Mouse (Mus musculus): ENCODE results near the gene Fuk. TPM values are rescaled to one million over a fixed set of nuclear protein-coding genes. Genes with fewer than 3 reads are reported as not detected.
"Not testable (repeated sequence)": the region's sequence is repeated elsewhere in the genome, so short reads cannot be mapped to it uniquely, and the experiment has no call there.

Gene Fuk
- total and polyA plus RNA-seq, 3 experiments = 7.1 to 15.6 (median 8.9) TPM

DNA sequence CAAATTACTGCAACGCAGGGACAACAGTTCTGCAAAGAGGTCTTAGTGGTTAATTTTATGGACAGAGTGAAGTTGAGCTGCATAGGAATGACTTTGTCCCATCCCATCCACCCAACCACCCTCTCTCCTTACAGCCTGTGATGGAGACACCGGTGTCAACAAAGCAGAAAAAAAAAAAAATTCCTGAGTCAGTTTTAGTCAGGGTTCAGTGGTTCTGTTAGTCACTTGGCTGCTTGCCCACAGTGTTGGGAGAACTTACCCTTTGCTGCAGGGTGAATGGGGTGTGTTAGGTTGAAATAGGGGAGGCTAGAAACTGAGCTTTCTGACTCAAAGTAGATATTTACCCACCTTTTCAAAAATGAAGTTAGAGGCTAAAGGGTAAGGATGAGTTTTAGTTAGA lies 15.1 kb upstream of the Fuk start:
- TF ChIP-seq CTCF (IDR thresholded peaks at IDR 0.05; ENCODE audit: low read depth, low read length) = no peak
- no peak for TF ChIP-seq GATA1 (IDR thresholded peaks at IDR 0.05; ENCODE audit: borderline replicate concordance, low read length)
- no peak for TF ChIP-seq POLR2AphosphoS5 (IDR thresholded peaks at IDR 0.05; ENCODE audit: insufficient replicate concordance, low read depth, low read length)
- no peak for TF ChIP-seq GATA2 (IDR thresholded peaks at IDR 0.05; ENCODE audit: borderline replicate concordance, low read depth, low read length)
- TF ChIP-seq TAL1 (conservative IDR thresholded peaks at IDR 0.05; ENCODE audit: low read depth, low read length) = no peak
- Histone ChIP-seq H3K9me3 (replicated peaks) (no peaks in the 10 kb centered on the region), H3K4me1 (ENCODE audit: insufficient read depth, low read depth, low read length) (peaks cover 61% of the 10 kb centered on the region), H3K36me3 (replicated peaks) (peaks cover 10% of the 10 kb centered on the region), H3K27me3 (ENCODE audit: insufficient read depth, low read length) (no peaks in the 10 kb centered on the region), H3K4me3 (ENCODE audit: low read depth, low read length) (no peak overlapping the region)
- no peak for DNase-seq (ENCODE audit: low spot score)
- ATAC-seq (ENCODE audit: extremely low read depth, insufficient number of reproducible peaks, low FRiP score, poor library complexity, severe bottlenecking) = no peak

DNA sequence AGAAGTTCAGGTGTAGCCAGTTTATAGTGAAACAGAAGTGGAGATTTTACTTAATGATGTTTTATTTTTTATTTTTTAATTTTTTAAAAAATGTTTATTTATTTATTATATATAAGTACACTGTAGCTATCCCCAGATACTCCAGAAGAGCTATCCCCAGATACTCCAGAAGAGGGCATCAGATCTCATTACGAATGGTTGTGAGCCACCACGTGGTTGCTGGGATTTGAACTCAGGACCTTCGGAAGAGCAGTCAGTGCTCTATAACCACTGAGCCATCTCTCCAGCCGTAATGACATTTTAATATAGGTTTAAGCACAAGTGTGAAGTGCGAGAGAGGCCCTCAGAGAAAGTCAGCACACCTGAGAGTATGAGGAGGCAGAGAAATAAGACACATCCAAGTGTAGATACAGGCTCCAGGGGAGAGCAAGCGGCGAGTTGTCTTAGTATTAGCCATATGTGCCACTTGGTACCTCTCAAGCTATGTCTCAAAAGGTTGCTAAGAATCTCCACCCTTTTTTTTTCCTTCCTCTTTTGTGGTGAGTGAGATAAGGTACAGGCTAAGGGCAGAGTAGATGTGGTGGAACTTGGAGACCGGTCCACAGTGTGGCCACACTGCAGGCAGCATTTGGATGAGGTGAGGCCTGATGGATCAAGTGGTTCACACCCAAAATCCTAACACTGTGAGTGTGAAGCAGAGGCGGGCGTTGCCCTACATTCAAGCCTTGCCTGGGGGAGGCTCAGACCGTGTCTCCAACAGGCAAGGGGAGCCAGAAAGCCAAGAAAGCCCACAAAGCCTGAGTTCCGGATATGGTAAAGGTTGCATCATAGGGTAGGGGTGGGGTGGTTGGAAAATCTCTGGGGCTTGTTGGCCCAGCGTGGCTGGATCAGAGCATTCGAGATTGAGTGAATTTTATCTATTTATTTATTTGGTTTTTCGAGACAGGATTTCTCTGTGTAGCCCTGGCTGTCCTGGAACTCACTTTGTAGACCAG lies 9.6 kb upstream of the Fuk start:
- Histone ChIP-seq H3K27me3 (ENCODE audit: insufficient read depth, low read length) (no peaks in the 10 kb centered on the region), H3K4me1 (ENCODE audit: insufficient read depth, low read depth, low read length) (peaks cover 47% of the 10 kb centered on the region), H3K4me3 (ENCODE audit: low read depth, low read length) (peak overlapping the region; percentile 51; the same call in 1 of the 2 replicates), H3K36me3 (replicated peaks) (no peaks in the 10 kb centered on the region), H3K9me3 (replicated peaks) (no peaks in the 10 kb centered on the region)
- ATAC-seq (ENCODE audit: extremely low read depth, insufficient number of reproducible peaks, low FRiP score, poor library complexity, severe bottlenecking) (peak; percentile 93), DNase-seq (ENCODE audit: low spot score) (peak; percentile 70)
- no peak for TF ChIP-seq CTCF (IDR thresholded peaks at IDR 0.05; ENCODE audit: low read depth, low read length)
- no peak for TF ChIP-seq GATA2 (IDR thresholded peaks at IDR 0.05; ENCODE audit: borderline replicate concordance, low read depth, low read length)
- no peak for TF ChIP-seq GATA1 (IDR thresholded peaks at IDR 0.05; ENCODE audit: borderline replicate concordance, low read length)
- no peak for TF ChIP-seq TAL1 (conservative IDR thresholded peaks at IDR 0.05; ENCODE audit: low read depth, low read length)
- TF ChIP-seq POLR2AphosphoS5 (IDR thresholded peaks at IDR 0.05; ENCODE audit: insufficient replicate concordance, low read depth, low read length) = no peak

GRCm38 (mm10) chr8:110909850-110910249 lies 7.6 kb upstream of the Fuk start:
- not testable (repeated sequence) for DNase-seq (ENCODE audit: low spot score)

DNA sequence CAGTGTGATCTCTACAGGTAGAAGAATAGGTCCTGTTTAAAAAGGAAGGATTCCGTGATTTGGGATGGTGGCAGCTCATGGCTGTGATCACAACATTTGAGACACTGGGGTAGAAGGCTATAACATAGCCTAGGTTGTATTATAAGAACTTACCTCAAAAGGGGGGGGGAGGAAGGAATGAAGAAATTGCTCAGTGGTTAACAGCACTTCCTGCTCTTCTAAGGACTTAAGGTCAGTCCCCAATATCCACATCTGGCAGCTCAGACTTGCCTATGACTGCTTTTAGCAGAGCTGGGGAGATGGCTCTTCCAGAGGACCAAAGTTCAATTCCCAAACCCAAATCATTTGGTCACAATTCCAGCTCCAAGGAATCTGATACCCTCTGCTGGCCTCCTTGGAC lies 4.4 kb upstream of the Fuk start:
- DNase-seq (ENCODE audit: low spot score) (no peak), ATAC-seq (ENCODE audit: extremely low read depth, insufficient number of reproducible peaks, low FRiP score, poor library complexity, severe bottlenecking) (no peak)
- Histone ChIP-seq H3K36me3 (replicated peaks) (no peaks in the 10 kb centered on the region), H3K9me3 (replicated peaks) (no peaks in the 10 kb centered on the region), H3K27me3 (ENCODE audit: insufficient read depth, low read length) (no peaks in the 10 kb centered on the region; the same call in 1 of the 2 replicates), H3K4me1 (ENCODE audit: insufficient read depth, low read depth, low read length) (peaks cover 35% of the 10 kb centered on the region), H3K4me3 (ENCODE audit: low read depth, low read length) (no peak overlapping the region)
- TF ChIP-seq TAL1 (conservative IDR thresholded peaks at IDR 0.05; ENCODE audit: low read depth, low read length) = no peak
- TF ChIP-seq CTCF (IDR thresholded peaks at IDR 0.05; ENCODE audit: low read depth, low read length) = no peak
- no peak for TF ChIP-seq POLR2AphosphoS5 (IDR thresholded peaks at IDR 0.05; ENCODE audit: insufficient replicate concordance, low read depth, low read length)
- no peak for TF ChIP-seq GATA1 (IDR thresholded peaks at IDR 0.05; ENCODE audit: borderline replicate concordance, low read length)
- TF ChIP-seq GATA2 (IDR thresholded peaks at IDR 0.05; ENCODE audit: borderline replicate concordance, low read depth, low read length) = no peak

More at GRCm38 (mm10) chr8:110909850-110910249, 7.6 kb upstream of the Fuk start:
- H3K9me3 ChIP-seq (replicated peaks); H3K4me3 ChIP-seq (ENCODE audit: low read depth, low read length); H3K36me3 ChIP-seq (replicated peaks); H3K27me3 ChIP-seq (ENCODE audit: insufficient read depth, low read length); ATAC-seq (ENCODE audit: extremely low read depth, insufficient number of reproducible peaks, low FRiP score, poor library complexity, severe bottlenecking): not testable (repeated sequence)
- H3K4me1 ChIP-seq (ENCODE audit: insufficient read depth, low read depth, low read length) = peaks cover 49% of the 10 kb centered on the region

- ATAC-seq (ENCODE audit: extremely low read depth, insufficient number of reproducible peaks, low FRiP score, poor library complexity, severe bottlenecking) = no peak
- peaks cover 36% of the 10 kb centered on the region for H3K4me1 ChIP-seq (ENCODE audit: insufficient read depth, low read depth, low read length)
These were observed 3.1 kb upstream of the Fuk start for GRCm38 (mm10) chr8:110905404-110905803.

DNA sequence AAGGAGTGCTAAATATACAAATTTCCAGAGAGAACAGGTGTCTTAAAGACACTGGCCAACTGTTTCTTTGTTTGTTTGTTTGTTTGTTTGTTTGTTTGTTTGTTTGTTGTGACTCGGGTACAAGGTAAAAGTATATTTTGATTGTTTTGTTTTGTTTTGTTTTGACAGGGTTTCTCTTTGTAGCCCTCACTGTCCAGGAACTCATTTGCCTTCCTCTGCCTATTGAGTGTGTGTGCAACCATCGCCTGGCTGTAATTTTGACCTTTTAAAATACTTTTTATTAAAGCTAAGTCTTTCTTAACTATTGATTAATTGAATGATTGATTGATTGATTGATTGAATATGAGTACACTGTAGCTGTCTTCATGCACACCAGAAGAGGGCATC lies 284 bp upstream of the Fuk start:
- Histone ChIP-seq H3K4me3 (ENCODE audit: low read depth, low read length) (peak overlapping the region; percentile 76), H3K9me3 (replicated peaks) (no peaks in the 10 kb centered on the region), H3K4me1 (ENCODE audit: insufficient read depth, low read depth, low read length) (peaks cover 34% of the 10 kb centered on the region), H3K36me3 (replicated peaks) (peaks cover 30% of the 10 kb centered on the region), H3K27me3 (ENCODE audit: insufficient read depth, low read length) (no peaks in the 10 kb centered on the region; the same call in 1 of the 2 replicates)
- no peak for TF ChIP-seq GATA1 (IDR thresholded peaks at IDR 0.05; ENCODE audit: borderline replicate concordance, low read length)
- no peak for TF ChIP-seq CTCF (IDR thresholded peaks at IDR 0.05; ENCODE audit: low read depth, low read length)
- no peak for TF ChIP-seq POLR2AphosphoS5 (IDR thresholded peaks at IDR 0.05; ENCODE audit: insufficient replicate concordance, low read depth, low read length)
- no peak for TF ChIP-seq TAL1 (conservative IDR thresholded peaks at IDR 0.05; ENCODE audit: low read depth, low read length)
- TF ChIP-seq GATA2 (IDR thresholded peaks at IDR 0.05; ENCODE audit: borderline replicate concordance, low read depth, low read length) = no peak
- DNase-seq (ENCODE audit: low spot score) = no peak
- no peak for ATAC-seq (ENCODE audit: extremely low read depth, insufficient number of reproducible peaks, low FRiP score, poor library complexity, severe bottlenecking)

More at GRCm38 (mm10) chr8:110905404-110905803, 3.1 kb upstream of the Fuk start:
- no peaks in the 10 kb centered on the region; the same call in 1 of the 2 replicates for H3K27me3 ChIP-seq (ENCODE audit: insufficient read depth, low read length)
- no peaks in the 10 kb centered on the region for H3K9me3 ChIP-seq (replicated peaks)
- H3K36me3 ChIP-seq (replicated peaks) = peaks cover 4% of the 10 kb centered on the region
- TF ChIP-seq GATA2 (IDR thresholded peaks at IDR 0.05; ENCODE audit: borderline replicate concordance, low read depth, low read length) (no peak), POLR2AphosphoS5 (IDR thresholded peaks at IDR 0.05; ENCODE audit: insufficient replicate concordance, low read depth, low read length) (no peak), CTCF (IDR thresholded peaks at IDR 0.05; ENCODE audit: low read depth, low read length) (no peak), GATA1 (IDR thresholded peaks at IDR 0.05; ENCODE audit: borderline replicate concordance, low read length) (no peak), TAL1 (conservative IDR thresholded peaks at IDR 0.05; ENCODE audit: low read depth, low read length) (no peak)
- DNase-seq (ENCODE audit: low spot score) = no peak
- no peak overlapping the region for H3K4me3 ChIP-seq (ENCODE audit: low read depth, low read length)

All from G1E (cell line).